Mouse (Mus musculus): ENCODE measurements around the gene Fhit. TPM values are rescaled to one million over a fixed set of nuclear protein-coding genes. Genes with fewer than 3 reads are reported as not detected.

The Fhit gene
- polyA plus RNA-seq, 1 experiment = not detected

- 77% methylated on average over 12 of the region's 12 CpGs for WGBS
- Histone ChIP-seq H3K4me1 (ENCODE audit: control insufficient read depth, insufficient read depth, low read length) (no peaks in the 10 kb centered on the region), H3K4me3 (replicated peaks; ENCODE audit: control insufficient read depth, low read depth, low read length) (no peak overlapping the region), H3K27ac (ENCODE audit: control insufficient read depth, insufficient read depth, low read depth, low read length, poor library complexity) (no peak overlapping the region)
- TF ChIP-seq POLR2A (IDR thresholded peaks at IDR 0.05; ENCODE audit: borderline replicate concordance, control insufficient read depth, low read depth, low read length) (no peak), CTCF (IDR thresholded peaks at IDR 0.05; ENCODE audit: control insufficient read depth, insufficient read depth, low read length) (no peak)
Measured at GRCm38 (mm10) chr14:11133787-11134735, 27.8 kb downstream of the Fhit start.

DNA sequence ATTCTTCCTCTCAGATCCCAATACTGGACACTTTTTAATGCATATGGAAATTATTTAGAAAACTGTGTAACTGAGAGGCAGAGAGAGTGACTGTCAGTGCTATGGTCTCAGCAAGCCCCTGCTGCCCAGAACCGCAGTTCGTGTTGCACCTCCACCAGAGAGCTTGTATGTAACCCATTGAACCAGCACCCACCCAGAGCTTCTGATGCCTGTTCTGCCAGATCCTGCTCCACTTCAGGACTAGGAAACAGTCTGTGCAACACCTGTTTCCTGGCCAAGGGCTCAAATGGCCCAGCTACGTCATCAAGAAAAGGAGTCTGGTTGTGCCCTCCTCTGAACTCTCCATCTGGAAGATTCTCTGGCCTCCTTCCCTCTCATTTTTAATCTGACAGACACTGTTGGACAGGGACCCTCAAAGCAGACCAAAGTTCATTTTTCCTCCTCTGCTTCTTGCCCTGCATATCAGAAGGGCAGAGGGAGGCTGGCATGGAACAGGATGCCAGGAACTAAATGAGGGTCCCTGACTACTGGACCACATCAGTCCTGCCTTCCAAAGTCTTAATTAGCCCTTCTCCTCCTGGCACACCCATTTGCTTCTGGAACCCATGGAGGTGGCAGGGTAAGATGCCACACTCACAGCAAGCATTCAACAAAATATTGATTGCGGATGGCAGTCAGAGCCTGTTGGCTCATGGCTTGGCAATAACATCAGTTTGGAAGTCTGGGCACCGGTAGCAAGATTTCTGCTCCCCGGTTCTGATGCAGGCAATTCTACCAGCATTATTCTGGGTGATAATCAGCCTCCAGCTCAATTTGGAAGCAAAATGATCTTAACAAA lies 29.0 kb downstream of the Fhit start:
- H3K4me1 ChIP-seq (ENCODE audit: control insufficient read depth, insufficient read depth, low read length) = no peaks in the 10 kb centered on the region
- no peak overlapping the region for H3K4me3 ChIP-seq (replicated peaks; ENCODE audit: control insufficient read depth, low read depth, low read length)
- no peak overlapping the region for H3K27ac ChIP-seq (ENCODE audit: control insufficient read depth, insufficient read depth, low read depth, low read length, poor library complexity)
- TF ChIP-seq POLR2A (IDR thresholded peaks at IDR 0.05; ENCODE audit: borderline replicate concordance, control insufficient read depth, low read depth, low read length) = no peak
- no peak for TF ChIP-seq CTCF (IDR thresholded peaks at IDR 0.05; ENCODE audit: control insufficient read depth, insufficient read depth, low read length)
- WGBS = 75% methylated on average over 6 of the region's 6 CpGs

GRCm38 (mm10) chr14:11125096-11125495 lies 36.7 kb downstream of the Fhit start:
- no peak overlapping the region for H3K27ac ChIP-seq (ENCODE audit: control insufficient read depth, insufficient read depth, low read depth, low read length, poor library complexity)
- TF ChIP-seq CTCF (IDR thresholded peaks at IDR 0.05; ENCODE audit: control insufficient read depth, insufficient read depth, low read length) (no peak), POLR2A (IDR thresholded peaks at IDR 0.05; ENCODE audit: borderline replicate concordance, control insufficient read depth, low read depth, low read length) (no peak)
- WGBS = 91% methylated on average over 11 of the region's 11 CpGs

GRCm38 (mm10) chr14:11119076-11119475 lies 42.8 kb downstream of the Fhit start:
- no peak for TF ChIP-seq CTCF (IDR thresholded peaks at IDR 0.05; ENCODE audit: control insufficient read depth, insufficient read depth, low read length)
- TF ChIP-seq POLR2A (IDR thresholded peaks at IDR 0.05; ENCODE audit: borderline replicate concordance, control insufficient read depth, low read depth, low read length) = no peak
- no peaks in the 10 kb centered on the region for H3K4me1 ChIP-seq (ENCODE audit: control insufficient read depth, insufficient read depth, low read length)
- 82% methylated on average over 6 of the region's 6 CpGs for whole genome bisulfite sequencing
- no peak overlapping the region for H3K27ac ChIP-seq (ENCODE audit: control insufficient read depth, insufficient read depth, low read depth, low read length, poor library complexity)
- no peak overlapping the region for H3K4me3 ChIP-seq (replicated peaks; ENCODE audit: control insufficient read depth, low read depth, low read length)

More at GRCm38 (mm10) chr14:11125096-11125495, 36.7 kb downstream of the Fhit start:
- Histone ChIP-seq H3K4me3 (replicated peaks; ENCODE audit: control insufficient read depth, low read depth, low read length) (no peak overlapping the region), H3K4me1 (ENCODE audit: control insufficient read depth, insufficient read depth, low read length) (no peaks in the 10 kb centered on the region)

DNA sequence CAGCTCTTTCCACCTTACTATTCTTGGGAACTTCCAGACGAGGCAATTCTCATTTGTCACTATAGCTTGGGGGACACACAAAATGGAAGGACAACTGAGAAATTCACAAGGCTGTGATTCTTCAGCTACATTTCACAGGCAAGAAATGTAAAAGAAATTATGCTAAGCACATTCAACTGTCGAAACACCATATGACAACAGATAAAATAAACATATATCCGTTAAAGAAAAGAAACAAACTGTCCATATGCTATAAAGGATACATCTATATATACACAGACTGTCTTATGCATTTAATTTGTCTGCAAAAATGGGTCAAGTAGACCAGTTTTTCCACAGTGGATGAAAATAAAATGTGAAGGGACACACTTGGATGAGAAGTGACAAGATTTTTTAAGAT lies 76.2 kb downstream of the Fhit start:
- Histone ChIP-seq H3K27ac (ENCODE audit: control insufficient read depth, insufficient read depth, low read depth, low read length, poor library complexity) (no peak overlapping the region), H3K4me3 (replicated peaks; ENCODE audit: control insufficient read depth, low read depth, low read length) (no peak overlapping the region), H3K4me1 (ENCODE audit: control insufficient read depth, insufficient read depth, low read length) (no peaks in the 10 kb centered on the region)
- TF ChIP-seq CTCF (IDR thresholded peaks at IDR 0.05; ENCODE audit: control insufficient read depth, insufficient read depth, low read length) (no peak), POLR2A (IDR thresholded peaks at IDR 0.05; ENCODE audit: borderline replicate concordance, control insufficient read depth, low read depth, low read length) (no peak)
- WGBS = 72% methylated on average over 3 of the region's 3 CpGs

- H3K4me3 ChIP-seq (replicated peaks; ENCODE audit: control insufficient read depth, low read depth, low read length) = no peak overlapping the region
- TF ChIP-seq CTCF (IDR thresholded peaks at IDR 0.05; ENCODE audit: control insufficient read depth, insufficient read depth, low read length) (no peak), POLR2A (IDR thresholded peaks at IDR 0.05; ENCODE audit: borderline replicate concordance, control insufficient read depth, low read depth, low read length) (no peak)
- no peaks in the 10 kb centered on the region for H3K4me1 ChIP-seq (ENCODE audit: control insufficient read depth, insufficient read depth, low read length)
- no peak overlapping the region for H3K27ac ChIP-seq (ENCODE audit: control insufficient read depth, insufficient read depth, low read depth, low read length, poor library complexity)
- 70% methylated on average over 3 of the region's 3 CpGs for WGBS
Measured at GRCm38 (mm10) chr14:11083946-11084345, 77.9 kb downstream of the Fhit start.

DNA sequence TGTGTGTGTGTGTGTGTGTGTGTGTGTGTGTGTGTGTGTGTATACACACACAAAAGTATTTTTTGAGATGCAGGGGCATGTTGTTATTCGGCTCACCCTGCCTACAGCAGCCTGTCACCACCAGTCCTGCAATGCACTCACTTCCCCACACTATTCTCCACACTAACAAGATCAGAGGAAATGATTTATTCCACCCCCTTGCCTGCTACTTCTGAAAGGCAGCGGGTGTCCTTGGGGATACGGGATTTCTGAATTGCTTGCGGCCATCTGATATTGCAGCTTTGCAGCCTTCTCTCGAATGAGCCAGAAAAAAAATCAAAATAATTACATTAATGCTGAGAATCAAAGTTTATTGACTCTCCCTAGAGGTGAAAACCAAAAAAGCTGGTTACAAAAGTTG lies 78.4 kb downstream of the Fhit start:
- Histone ChIP-seq H3K4me3 (replicated peaks; ENCODE audit: control insufficient read depth, low read depth, low read length) (no peak overlapping the region), H3K4me1 (ENCODE audit: control insufficient read depth, insufficient read depth, low read length) (no peaks in the 10 kb centered on the region), H3K27ac (ENCODE audit: control insufficient read depth, insufficient read depth, low read depth, low read length, poor library complexity) (no peak overlapping the region)
- no peak for TF ChIP-seq CTCF (IDR thresholded peaks at IDR 0.05; ENCODE audit: control insufficient read depth, insufficient read depth, low read length)
- no peak for TF ChIP-seq POLR2A (IDR thresholded peaks at IDR 0.05; ENCODE audit: borderline replicate concordance, control insufficient read depth, low read depth, low read length)
- WGBS = 79% methylated on average over 5 of the region's 5 CpGs

DNA sequence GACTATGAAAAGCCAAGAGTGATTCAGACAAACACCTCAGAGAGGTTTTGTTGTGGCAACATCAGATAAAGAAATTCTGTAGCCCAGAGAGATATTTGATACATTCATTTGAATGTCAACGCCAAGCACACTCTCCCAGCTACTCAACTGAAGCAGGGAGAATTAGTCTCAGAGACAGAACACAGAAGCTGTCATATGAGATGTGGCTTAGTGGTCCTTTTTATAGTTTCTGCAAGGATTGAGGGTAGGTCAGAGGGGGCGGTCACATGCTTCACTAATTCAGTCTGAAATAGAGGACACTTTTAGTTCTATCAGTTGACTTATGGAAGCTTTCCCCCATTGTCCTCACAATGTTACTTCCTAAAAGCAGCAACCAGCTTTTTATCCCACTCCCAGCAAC lies 98.2 kb downstream of the Fhit start:
- no peak overlapping the region for H3K27ac ChIP-seq (ENCODE audit: control insufficient read depth, insufficient read depth, low read depth, low read length, poor library complexity)
- no peak overlapping the region for H3K4me3 ChIP-seq (replicated peaks; ENCODE audit: control insufficient read depth, low read depth, low read length)
- no peaks in the 10 kb centered on the region for H3K4me1 ChIP-seq (ENCODE audit: control insufficient read depth, insufficient read depth, low read length)
- WGBS = 81% methylated on average over 2 of the region's 2 CpGs
- no peak for TF ChIP-seq POLR2A (IDR thresholded peaks at IDR 0.05; ENCODE audit: borderline replicate concordance, control insufficient read depth, low read depth, low read length)
- TF ChIP-seq CTCF (IDR thresholded peaks at IDR 0.05; ENCODE audit: control insufficient read depth, insufficient read depth, low read length) = no peak

Data from bone marrow, adult 2 months (tissue).